ENCODE assay signal across 9 mouse cellular contexts in genomic region chr2:172329179-172329578, GRCm38 (mm10). TPM values are rescaled to one million over a fixed set of nuclear protein-coding genes. Genes with fewer than 3 reads are reported as not detected.
A peak's percentile ranks its signal among the peaks of the same experiment; 100 is the strongest.
DNase-seq lines count a peak whose midpoint lies in the region; ATAC-seq and TF ChIP-seq lines count a peak whose summit lies in the region.
"Had no signal": no experiment of that assay in that cellular context is flagged by ENCODE, and none has a peak within 500 bp of the region (broad histone marks: within the 10 kb centered on the region; RNA-seq: fewer than 3 reads in every experiment).

No protein-coding gene starts in this region.

- no peak overlapping the region for H3K4me3 ChIP-seq in embryonic facial prominence, embryonic 11.5 days (ENCODE audit: low read depth, low read length)
- no peak overlapping the region for H3K4me3 ChIP-seq in hindbrain, embryonic 14.5 days (replicated peaks; ENCODE audit: low read length)
- H3K4me3 ChIP-seq in liver, adult 2 months (ENCODE audit: insufficient read depth, low read depth, low read length): no peak overlapping the region
- no peak overlapping the region for H3K4me3 ChIP-seq in neural tube, embryonic 14.5 days (ENCODE audit: low read depth, low read length)
- H3K4me3 ChIP-seq: stomach, embryonic 15.5 days had no signal

- H3K9me3 ChIP-seq in embryonic facial prominence, embryonic 11.5 days (replicated peaks; ENCODE audit: control insufficient read depth, low read length): no peaks in the 10 kb centered on the region
- H3K9me3 ChIP-seq in hindbrain, embryonic 14.5 days (ENCODE audit: control insufficient read depth, low read length): no peaks in the 10 kb centered on the region
- H3K9me3 ChIP-seq in neural tube, embryonic 14.5 days (ENCODE audit: control insufficient read depth, low read length): no peaks in the 10 kb centered on the region
- H3K9me3 ChIP-seq: stomach, embryonic 15.5 days had no signal

- H3K27ac ChIP-seq in embryonic facial prominence, embryonic 11.5 days (replicated peaks; ENCODE audit: low read depth, low read length): no peak overlapping the region
- H3K27ac ChIP-seq in hindbrain, embryonic 14.5 days: no peak overlapping the region
- no peak overlapping the region for H3K27ac ChIP-seq in liver, adult 2 months (replicated peaks; ENCODE audit: insufficient read depth, low read depth, low read length)
- no peak overlapping the region for H3K27ac ChIP-seq in neural tube, embryonic 14.5 days (ENCODE audit: low read depth, low read length)
- H3K27ac ChIP-seq: stomach, embryonic 15.5 days had no signal

- no peaks in the 10 kb centered on the region for H3K4me1 ChIP-seq in embryonic facial prominence, embryonic 11.5 days (ENCODE audit: control insufficient read depth, insufficient read depth, low read length)
- H3K4me1 ChIP-seq in hindbrain, embryonic 14.5 days (replicated peaks; ENCODE audit: control insufficient read depth, insufficient read depth, low read length): no peaks in the 10 kb centered on the region
- no peaks in the 10 kb centered on the region for H3K4me1 ChIP-seq in liver, adult 2 months (ENCODE audit: control insufficient read depth, insufficient read depth, low read length)
- no peaks in the 10 kb centered on the region for H3K4me1 ChIP-seq in neural tube, embryonic 14.5 days (ENCODE audit: control insufficient read depth, insufficient read depth, low read length)
- H3K4me1 ChIP-seq: stomach, embryonic 15.5 days had no signal

- H3K9ac ChIP-seq in embryonic facial prominence, embryonic 11.5 days (replicated peaks; ENCODE audit: low read length): no peak overlapping the region
- H3K9ac ChIP-seq in hindbrain, embryonic 14.5 days: peak overlapping the region; percentile 39; the same call in 1 of the 2 replicates
- no peak overlapping the region for H3K9ac ChIP-seq in liver, adult 2 months (ENCODE audit: low read depth, low read length)
- H3K9ac ChIP-seq in neural tube, embryonic 14.5 days (replicated peaks; ENCODE audit: low read depth, low read length): no peak overlapping the region
- H3K9ac ChIP-seq: stomach, embryonic 15.5 days had no signal

- WGBS in embryonic facial prominence, embryonic 11.5 days: 8% methylated on average over 13 of the region's 13 CpGs
- 6% methylated on average over 13 of the region's 13 CpGs for WGBS in hindbrain, embryonic 14.5 days
- 5% methylated on average over 13 of the region's 13 CpGs for WGBS in liver, adult 2 months
- 3% methylated on average over 13 of the region's 13 CpGs for WGBS in neural tube, embryonic 14.5 days

- no peak for TF ChIP-seq POLR2A in liver, adult 2 months (IDR thresholded peaks at IDR 0.05; ENCODE audit: extremely low read depth, insufficient read depth, low read length)

- no peaks in the 10 kb centered on the region; the same call in 1 of the 2 replicates for H3K27me3 ChIP-seq in embryonic facial prominence, embryonic 11.5 days (ENCODE audit: control insufficient read depth, insufficient read depth, low read length)
- H3K27me3 ChIP-seq in hindbrain, embryonic 14.5 days (ENCODE audit: control insufficient read depth, insufficient read depth, low read length): no peaks in the 10 kb centered on the region
- H3K27me3 ChIP-seq in liver, adult 2 months (ENCODE audit: control insufficient read depth, insufficient read depth, low read length): peaks cover 4% of the 10 kb centered on the region; the same call in 1 of the 2 replicates
- H3K27me3 ChIP-seq in neural tube, embryonic 14.5 days (ENCODE audit: control insufficient read depth, insufficient read depth, low read length): no peaks in the 10 kb centered on the region; the same call in 1 of the 2 replicates
- H3K27me3 ChIP-seq: stomach, embryonic 15.5 days had no signal

- ATAC-seq in embryonic facial prominence, embryonic 11.5 days (replicated peaks; ENCODE audit: insufficient number of reproducible peaks, low FRiP score, low TSS enrichment, low read depth): no peak
- ATAC-seq in hindbrain, embryonic 14.5 days (ENCODE audit: low FRiP score): peak; percentile 81; the same call in 1 of the 2 replicates
- ATAC-seq in neural tube, embryonic 14.5 days (ENCODE audit: low read depth): peak; percentile 91
- no peak; the same call in 1 of the 2 replicates for ATAC-seq in monocyte, adult 5-6 weeks (replicated peaks; ENCODE audit: insufficient number of reproducible peaks, low FRiP score, low TSS enrichment, poor library complexity, severe bottlenecking)

- peak; percentile 16 to 61 for DNase-seq in spleen, postnatal 10 days (ENCODE audit: low spot score in 2 of 2)
- DNase-seq in spleen, postnatal 14 days (ENCODE audit: low spot score in 2 of 2): no peak
- peak; percentile 84 for DNase-seq in adrenal gland, postnatal 14 days
- DNase-seq in embryonic facial prominence, embryonic 11.5 days (ENCODE audit: low spot score): peak; percentile 75
- DNase-seq in hindbrain, embryonic 14.5 days (ENCODE audit: low spot score): peak; percentile 88
- peak; percentile 22 for DNase-seq in liver, adult 2 months (ENCODE audit: extremely low read depth, low read depth, low spot score)

- no peaks in the 10 kb centered on the region for H3K36me3 ChIP-seq in embryonic facial prominence, embryonic 11.5 days (replicated peaks; ENCODE audit: control insufficient read depth, insufficient read depth, low read depth, low read length)
- H3K36me3 ChIP-seq in hindbrain, embryonic 14.5 days (replicated peaks; ENCODE audit: control insufficient read depth, insufficient read depth): no peaks in the 10 kb centered on the region
- H3K36me3 ChIP-seq in liver, adult 2 months (ENCODE audit: control insufficient read depth, insufficient read depth, low read length): no peaks in the 10 kb centered on the region
- H3K36me3 ChIP-seq in neural tube, embryonic 14.5 days (ENCODE audit: control insufficient read depth, insufficient read depth, low read length): no peaks in the 10 kb centered on the region
- H3K36me3 ChIP-seq: stomach, embryonic 15.5 days had no signal

- no peaks in the 10 kb centered on the region for H3K79me2 ChIP-seq in liver, adult 2 months (ENCODE audit: control insufficient read depth, insufficient read depth, low read length)

- H3K4me2 ChIP-seq in embryonic facial prominence, embryonic 11.5 days (ENCODE audit: low read depth, low read length): no peak overlapping the region
- H3K4me2 ChIP-seq in hindbrain, embryonic 14.5 days (replicated peaks): peak overlapping the region; percentile 41
- peak overlapping the region; percentile 37 for H3K4me2 ChIP-seq in neural tube, embryonic 14.5 days (ENCODE audit: low read depth, low read length)
- H3K4me2 ChIP-seq: stomach, embryonic 15.5 days had no signal

- TF ChIP-seq CTCF in liver, adult 2 months (IDR thresholded peaks at IDR 0.05; ENCODE audit: low read depth, low read length): peak; percentile 92

RNA-seq across cellular contexts. Expression of gene Fam210b, which starts 16.2 kb away (rescaled TPM):
- total RNA-seq in adrenal gland, postnatal 14 days (2021): 17.1 and 26.9 TPM in 2 replicates
- 24.2 and 25.0 TPM in 2 replicates for polyA plus RNA-seq in embryonic facial prominence, embryonic 11.5 days (2014; fragmentation: Nextera tagmentation; extraction: Ambion mirVana)
- 17.9 and 18.5 TPM in 2 replicates for polyA plus RNA-seq in hindbrain, embryonic 14.5 days (2014; fragmentation: Nextera tagmentation; extraction: Ambion mirVana)
- 27.0 and 35.5 TPM in 2 replicates for total RNA-seq in liver, adult 2 months (2014; rRNA removed)
- polyA plus RNA-seq in liver, adult 2 months (2012; rRNA removed): 62.1 and 87.1 TPM in 2 replicates
- polyA plus RNA-seq in neural tube, embryonic 14.5 days (2014; fragmentation: Nextera tagmentation; extraction: Ambion mirVana): 15.2 and 23.5 TPM in 2 replicates
- total RNA-seq in monocyte, adult 5-6 weeks (2017): 7.1 to 7.7 TPM (median 7.5 TPM) in 3 replicates

RNA-seq across cellular contexts. Expression of gene Aurka, which starts 41.2 kb away (rescaled TPM):
- 10.5 and 14.6 TPM in 2 replicates for total RNA-seq in adrenal gland, postnatal 14 days (2021)
- polyA plus RNA-seq in embryonic facial prominence, embryonic 11.5 days (2014; fragmentation: Nextera tagmentation; extraction: Ambion mirVana): 204 and 209 TPM in 2 replicates
- 18.8 and 19.9 TPM in 2 replicates for polyA plus RNA-seq in hindbrain, embryonic 14.5 days (2014; fragmentation: Nextera tagmentation; extraction: Ambion mirVana)
- 0.28 and 1.5 TPM in 2 replicates for total RNA-seq in liver, adult 2 months (2014; rRNA removed)
- polyA plus RNA-seq in liver, adult 2 months (2012; rRNA removed): 0.37 and 0.57 TPM in 2 replicates
- 8.4 and 11.9 TPM in 2 replicates for polyA plus RNA-seq in neural tube, embryonic 14.5 days (2014; fragmentation: Nextera tagmentation; extraction: Ambion mirVana)
- 3.1 to 6.5 TPM (median 4.9 TPM) in 3 replicates for total RNA-seq in monocyte, adult 5-6 weeks (2017)

RNA-seq across cellular contexts. Expression of gene Cstf1, which starts 41.3 kb away (rescaled TPM):
- 35.5 and 36.1 TPM in 2 replicates for total RNA-seq in adrenal gland, postnatal 14 days (2021)
- polyA plus RNA-seq in embryonic facial prominence, embryonic 11.5 days (2014; fragmentation: Nextera tagmentation; extraction: Ambion mirVana): 49.6 and 51.6 TPM in 2 replicates
- polyA plus RNA-seq in hindbrain, embryonic 14.5 days (2014; fragmentation: Nextera tagmentation; extraction: Ambion mirVana): 26.6 and 29.8 TPM in 2 replicates
- 10.9 and 14.5 TPM in 2 replicates for total RNA-seq in liver, adult 2 months (2014; rRNA removed)
- polyA plus RNA-seq in liver, adult 2 months (2012; rRNA removed): 27.8 and 30.8 TPM in 2 replicates
- polyA plus RNA-seq in neural tube, embryonic 14.5 days (2014; fragmentation: Nextera tagmentation; extraction: Ambion mirVana): 24.5 and 28.6 TPM in 2 replicates
- 9.0 to 17.3 TPM (median 12.8 TPM) in 3 replicates for total RNA-seq in monocyte, adult 5-6 weeks (2017)

Comparison
In these comparisons a context has a peak if more than half of its experiments do, and no peak if none do; other contexts are left out.
1. DNase-seq: peak in spleen, postnatal 10 days (2 of 2), adrenal gland, postnatal 14 days (single experiment), embryonic facial prominence, embryonic 11.5 days (single experiment), hindbrain, embryonic 14.5 days (single experiment) and liver, adult 2 months (single experiment); none in spleen, postnatal 14 days (0 of 2).
2. ATAC-seq: peak in hindbrain, embryonic 14.5 days (single experiment) and neural tube, embryonic 14.5 days (single experiment); none in embryonic facial prominence, embryonic 11.5 days (single experiment) and monocyte, adult 5-6 weeks (single experiment).